Mouse (Mus musculus) G1E (cell line): ENCODE measurements around the gene F12.

ENCODE experiments used
- CTCF ChIP-seq: IDR thresholded peaks from 2 replicates; pipeline ENCODE4 v1.5.1; 2012; ENCODE audit warnings: low read depth, low read length, inconsistent platforms, mixed read lengths
- GATA1 ChIP-seq: IDR thresholded peaks from 2 replicates; pipeline ENCODE4 v1.6.1; 2012; ENCODE audit warnings: borderline replicate concordance, low read length, inconsistent platforms, mixed read lengths

- TF ChIP-seq CTCF (no peak), GATA1 (no peak)
Observed at GRCm38 (mm10) chr13:55374206-55374924, 52.2 kb downstream of the F12 start.
